Mouse (Mus musculus): ENCODE data around the gene H2-T3.
"Not testable (repeated sequence)": the region's sequence is repeated elsewhere in the genome, so short reads cannot be mapped to it uniquely, and the experiment has no call there.

Gene H2-T3

GRCm38 (mm10) chr17:36178938-36179337, 11.1 kb downstream of the H2-T3 start:
- DNase-seq (ENCODE audit: low read depth, low spot score), result not testable (repeated sequence)

GRCm38 (mm10) chr17:36176132-36176531, 14.0 kb downstream of the H2-T3 start:
- DNase-seq (ENCODE audit: low read depth, low spot score), result not testable (repeated sequence)

GRCm38 (mm10) chr17:36170287-36170814, 19.7 kb downstream of the H2-T3 start:
- no peak for DNase-seq (ENCODE audit: low read depth, low spot score)

- no peak for DNase-seq (ENCODE audit: low read depth, low spot score)
Measured at GRCm38 (mm10) chr17:36169753-36170152, 20.3 kb downstream of the H2-T3 start.

GRCm38 (mm10) chr17:36169094-36169493, 21.0 kb downstream of the H2-T3 start:
- DNase-seq (ENCODE audit: low read depth, low spot score), result not testable (repeated sequence)

GRCm38 (mm10) chr17:36168039-36168652, 21.9 kb downstream of the H2-T3 start, which contains the start of gene Gm8909:
TSS of gene Gm8909 (minus strand) at chr17:36168537.
- no peak for DNase-seq (ENCODE audit: low read depth, low spot score)

- no peak for DNase-seq (ENCODE audit: low read depth, low spot score)
Measured at GRCm38 (mm10) chr17:36167306-36168038, 22.6 kb downstream of the H2-T3 start.

GRCm38 (mm10) chr17:36166901-36167300, 23.2 kb downstream of the H2-T3 start:
- not testable (repeated sequence) for DNase-seq (ENCODE audit: low read depth, low spot score)

GRCm38 (mm10) chr17:36161129-36162051, 28.7 kb downstream of the H2-T3 start:
- no peak for DNase-seq (ENCODE audit: low read depth, low spot score)

GRCm38 (mm10) chr17:36158264-36158663, 31.8 kb downstream of the H2-T3 start:
- not testable (repeated sequence) for DNase-seq (ENCODE audit: low read depth, low spot score)

- DNase-seq (ENCODE audit: low read depth, low spot score), result not testable (repeated sequence)
Measured at GRCm38 (mm10) chr17:36157782-36158181, 32.3 kb downstream of the H2-T3 start.

- no peak for DNase-seq (ENCODE audit: low read depth, low spot score)
Measured at GRCm38 (mm10) chr17:36154271-36155149, 35.6 kb downstream of the H2-T3 start.

GRCm38 (mm10) chr17:36151200-36151599, 38.9 kb downstream of the H2-T3 start:
- not testable (repeated sequence) for DNase-seq (ENCODE audit: low read depth, low spot score)

- DNase-seq (ENCODE audit: low read depth, low spot score), result not testable (repeated sequence)
Measured at GRCm38 (mm10) chr17:36148468-36148867, 41.6 kb downstream of the H2-T3 start.

GRCm38 (mm10) chr17:36146937-36147336, 43.1 kb downstream of the H2-T3 start:
- not testable (repeated sequence) for DNase-seq (ENCODE audit: low read depth, low spot score)

GRCm38 (mm10) chr17:36145861-36146156, 44.3 kb downstream of the H2-T3 start:
- DNase-seq (ENCODE audit: low read depth, low spot score), result not testable (repeated sequence)

- peak; percentile 37 for DNase-seq (ENCODE audit: low read depth, low spot score)
Measured at GRCm38 (mm10) chr17:36145111-36145860, 44.8 kb downstream of the H2-T3 start.

- not testable (repeated sequence) for DNase-seq (ENCODE audit: low read depth, low spot score)
Measured at GRCm38 (mm10) chr17:36136299-36136848, 53.7 kb downstream of the H2-T3 start.
